Mouse (Mus musculus): ENCODE measurements at regions not wholly inside any gene's neighbourhood (a gene's known extent, or its start where the extent isn't known, plus 50 kb on each side); places are given as distances from the start of the nearest gene placed in this dataset.

- Histone ChIP-seq H3K36me3 (ENCODE audit: control insufficient read depth, insufficient read depth, low read length) (no peaks in the 10 kb centered on the region), H3K9ac (replicated peaks; ENCODE audit: low read depth, low read length) (no peak overlapping the region), H3K27ac (ENCODE audit: low read depth, low read length) (no peak overlapping the region), H3K4me1 (ENCODE audit: control insufficient read depth, insufficient read depth, low read length) (no peaks in the 10 kb centered on the region), H3K9me3 (ENCODE audit: control insufficient read depth, low read length) (no peaks in the 10 kb centered on the region), H3K4me3 (ENCODE audit: low read depth, low read length) (no peak overlapping the region), H3K27me3 (ENCODE audit: control insufficient read depth, insufficient read depth, low read length) (no peaks in the 10 kb centered on the region), H3K4me2 (ENCODE audit: low read depth, low read length) (no peak overlapping the region)
- WGBS, result 66% methylated on average over 2 of the region's 2 CpGs
- no peak for ATAC-seq (ENCODE audit: low read depth)
Observed at GRCm38 (mm10) chr3:137032802-137033201, 308.1 kb upstream of the Emcn start.

- Histone ChIP-seq H3K27ac (ENCODE audit: low read depth, low read length) (no peak overlapping the region), H3K4me2 (ENCODE audit: low read depth, low read length) (no peak overlapping the region), H3K27me3 (ENCODE audit: control insufficient read depth, insufficient read depth, low read length) (no peaks in the 10 kb centered on the region), H3K36me3 (ENCODE audit: control insufficient read depth, insufficient read depth, low read length) (no peaks in the 10 kb centered on the region), H3K4me1 (ENCODE audit: control insufficient read depth, insufficient read depth, low read length) (no peaks in the 10 kb centered on the region), H3K9me3 (ENCODE audit: control insufficient read depth, low read length) (no peaks in the 10 kb centered on the region), H3K9ac (replicated peaks; ENCODE audit: low read depth, low read length) (no peak overlapping the region), H3K4me3 (ENCODE audit: low read depth, low read length) (no peak overlapping the region)
- 89% methylated on average over 8 of the region's 8 CpGs for WGBS
- ATAC-seq (ENCODE audit: low read depth), result no peak
Observed at GRCm38 (mm10) chr3:137039638-137040037, 301.2 kb upstream of the Emcn start.

- 70% methylated on average over 6 of the region's 6 CpGs for WGBS
- H3K4me3 ChIP-seq (ENCODE audit: low read depth, low read length), result no peak overlapping the region
- H3K4me2 ChIP-seq (ENCODE audit: low read depth, low read length), result peak overlapping the region; percentile 33; the same call in 1 of the 2 replicates
- peak; percentile 34; the same call in 1 of the 2 replicates for ATAC-seq (ENCODE audit: low read depth)
- H3K27ac ChIP-seq (ENCODE audit: low read depth, low read length), result peak overlapping the region; percentile 69
- H3K36me3 ChIP-seq (ENCODE audit: control insufficient read depth, insufficient read depth, low read length), result no peaks in the 10 kb centered on the region
- no peaks in the 10 kb centered on the region for H3K27me3 ChIP-seq (ENCODE audit: control insufficient read depth, insufficient read depth, low read length)
- H3K9me3 ChIP-seq (ENCODE audit: control insufficient read depth, low read length), result no peaks in the 10 kb centered on the region
- peaks cover 4% of the 10 kb centered on the region; the same call in 1 of the 2 replicates for H3K4me1 ChIP-seq (ENCODE audit: control insufficient read depth, insufficient read depth, low read length)
- H3K9ac ChIP-seq (replicated peaks; ENCODE audit: low read depth, low read length), result no peak overlapping the region
Observed at GRCm38 (mm10) chr3:137056544-137057224, 284.2 kb upstream of the Emcn start.

GRCm38 (mm10) chr3:137057225-137057910 lies 283.5 kb upstream of the Emcn start:
- peak; percentile 87 for ATAC-seq (ENCODE audit: low read depth)
- H3K27me3 ChIP-seq (ENCODE audit: control insufficient read depth, insufficient read depth, low read length), result no peaks in the 10 kb centered on the region
- 29% methylated on average over 6 of the region's 6 CpGs for WGBS
- H3K9me3 ChIP-seq (ENCODE audit: control insufficient read depth, low read length), result no peaks in the 10 kb centered on the region
- H3K27ac ChIP-seq (ENCODE audit: low read depth, low read length), result peak overlapping the region; percentile 69
- no peak overlapping the region for H3K4me3 ChIP-seq (ENCODE audit: low read depth, low read length)
- peaks cover 4% of the 10 kb centered on the region; the same call in 1 of the 2 replicates for H3K4me1 ChIP-seq (ENCODE audit: control insufficient read depth, insufficient read depth, low read length)
- H3K36me3 ChIP-seq (ENCODE audit: control insufficient read depth, insufficient read depth, low read length), result no peaks in the 10 kb centered on the region
- 0 out of 2 replicates have a peak overlapping the region, but pooled peaks have one; percentile 34 for H3K9ac ChIP-seq (replicated peaks; ENCODE audit: low read depth, low read length)
- peak overlapping the region; percentile 33; the same call in 1 of the 2 replicates for H3K4me2 ChIP-seq (ENCODE audit: low read depth, low read length)

GRCm38 (mm10) chr3:137057911-137058260 lies 283.0 kb upstream of the Emcn start:
- no peak for ATAC-seq (ENCODE audit: low read depth)
- 81% methylated on average over 4 of the region's 4 CpGs for WGBS
- Histone ChIP-seq H3K27ac (ENCODE audit: low read depth, low read length) (no peak overlapping the region), H3K9ac (replicated peaks; ENCODE audit: low read depth, low read length) (no peak overlapping the region), H3K27me3 (ENCODE audit: control insufficient read depth, insufficient read depth, low read length) (no peaks in the 10 kb centered on the region), H3K9me3 (ENCODE audit: control insufficient read depth, low read length) (no peaks in the 10 kb centered on the region), H3K4me1 (ENCODE audit: control insufficient read depth, insufficient read depth, low read length) (peaks cover 4% of the 10 kb centered on the region; the same call in 1 of the 2 replicates), H3K4me3 (ENCODE audit: low read depth, low read length) (no peak overlapping the region), H3K36me3 (ENCODE audit: control insufficient read depth, insufficient read depth, low read length) (no peaks in the 10 kb centered on the region), H3K4me2 (ENCODE audit: low read depth, low read length) (no peak overlapping the region)

GRCm38 (mm10) chr3:137062067-137062466 lies 278.8 kb upstream of the Emcn start:
- ATAC-seq (ENCODE audit: low read depth), result no peak
- no peak overlapping the region for H3K4me3 ChIP-seq (ENCODE audit: low read depth, low read length)
- 77% methylated on average over 2 of the region's 2 CpGs for WGBS
- H3K4me2 ChIP-seq (ENCODE audit: low read depth, low read length), result no peak overlapping the region
- no peak overlapping the region for H3K27ac ChIP-seq (ENCODE audit: low read depth, low read length)
- no peaks in the 10 kb centered on the region for H3K9me3 ChIP-seq (ENCODE audit: control insufficient read depth, low read length)
- no peak overlapping the region for H3K9ac ChIP-seq (replicated peaks; ENCODE audit: low read depth, low read length)
- H3K27me3 ChIP-seq (ENCODE audit: control insufficient read depth, insufficient read depth, low read length), result no peaks in the 10 kb centered on the region
- H3K4me1 ChIP-seq (ENCODE audit: control insufficient read depth, insufficient read depth, low read length), result 0 out of 2 replicates have a peak, but pooled peaks cover 2% of the 10 kb centered on the region
- H3K36me3 ChIP-seq (ENCODE audit: control insufficient read depth, insufficient read depth, low read length), result no peaks in the 10 kb centered on the region

- Histone ChIP-seq H3K9me3 (ENCODE audit: control insufficient read depth, low read length) (no peaks in the 10 kb centered on the region), H3K9ac (replicated peaks; ENCODE audit: low read depth, low read length) (no peak overlapping the region), H3K4me1 (ENCODE audit: control insufficient read depth, insufficient read depth, low read length) (no peaks in the 10 kb centered on the region), H3K36me3 (ENCODE audit: control insufficient read depth, insufficient read depth, low read length) (no peaks in the 10 kb centered on the region), H3K4me3 (ENCODE audit: low read depth, low read length) (no peak overlapping the region), H3K27ac (ENCODE audit: low read depth, low read length) (no peak overlapping the region), H3K27me3 (ENCODE audit: control insufficient read depth, insufficient read depth, low read length) (no peaks in the 10 kb centered on the region), H3K4me2 (ENCODE audit: low read depth, low read length) (no peak overlapping the region)
- WGBS, result 98% methylated on average over 1 of the region's 1 CpGs
- no peak for ATAC-seq (ENCODE audit: low read depth)
Observed at GRCm38 (mm10) chr3:137067336-137067735, 273.5 kb upstream of the Emcn start.

GRCm38 (mm10) chr3:137069334-137069733 lies 271.5 kb upstream of the Emcn start:
- ATAC-seq (ENCODE audit: low read depth), result no peak
- Histone ChIP-seq H3K4me1 (ENCODE audit: control insufficient read depth, insufficient read depth, low read length) (no peaks in the 10 kb centered on the region), H3K9me3 (ENCODE audit: control insufficient read depth, low read length) (no peaks in the 10 kb centered on the region), H3K4me2 (ENCODE audit: low read depth, low read length) (no peak overlapping the region), H3K4me3 (ENCODE audit: low read depth, low read length) (no peak overlapping the region), H3K27ac (ENCODE audit: low read depth, low read length) (no peak overlapping the region), H3K27me3 (ENCODE audit: control insufficient read depth, insufficient read depth, low read length) (no peaks in the 10 kb centered on the region), H3K9ac (replicated peaks; ENCODE audit: low read depth, low read length) (no peak overlapping the region), H3K36me3 (ENCODE audit: control insufficient read depth, insufficient read depth, low read length) (no peaks in the 10 kb centered on the region)
- WGBS, result 95% methylated on average over 3 of the region's 3 CpGs

Measured in neural tube, embryonic 14.5 days (tissue).